Mouse (Mus musculus): ENCODE data around the gene Gm20388.
"Not testable (repeated sequence)": the region's sequence is repeated elsewhere in the genome, so short reads cannot be mapped to it uniquely, and the experiment has no call there.

The Gm20388 gene

GRCm38 (mm10) chr8:122550234-122550994 lies 2639.8 kb downstream of the Gm20388 start:
- peak; percentile 76 to 83 for DNase-seq

GRCm38 (mm10) chr8:122550995-122551264 lies 2640.3 kb downstream of the Gm20388 start:
- DNase-seq: no peak

- DNase-seq: peak; percentile 96
These were observed 2640.8 kb downstream of the Gm20388 start, which contains the start of gene Piezo1 for GRCm38 (mm10) chr8:122551265-122552051. Piezo1 (minus strand) TSS chr8:122551329.

- DNase-seq: no peak
These were observed 2644.1 kb downstream of the Gm20388 start for GRCm38 (mm10) chr8:122554786-122555185.

- DNase-seq: peak; percentile 85 to 90
These were observed 2645.7 kb downstream of the Gm20388 start for GRCm38 (mm10) chr8:122556030-122557009.

GRCm38 (mm10) chr8:122557248-122558038 lies 2646.8 kb downstream of the Gm20388 start:
- no peak for DNase-seq

GRCm38 (mm10) chr8:122558671-122559349 lies 2648.2 kb downstream of the Gm20388 start:
- peak; percentile 68 to 74 for DNase-seq

- DNase-seq: no peak
These were observed 2650.6 kb downstream of the Gm20388 start for GRCm38 (mm10) chr8:122561199-122561598.

GRCm38 (mm10) chr8:122564363-122565352 lies 2654.0 kb downstream of the Gm20388 start:
- DNase-seq: no peak

GRCm38 (mm10) chr8:122566766-122567165 lies 2656.1 kb downstream of the Gm20388 start:
- no peak for DNase-seq

- DNase-seq: peak; percentile 97
These were observed 2656.9 kb downstream of the Gm20388 start, which contains the start of gene Cdt1 for GRCm38 (mm10) chr8:122567361-122568108. Cdt1 (plus strand) TSS chr8:122568015.

- no peak for DNase-seq
These were observed 2657.5 kb downstream of the Gm20388 start for GRCm38 (mm10) chr8:122568109-122568504.

GRCm38 (mm10) chr8:122568881-122569309 lies 2658.3 kb downstream of the Gm20388 start:
- no peak for DNase-seq

- DNase-seq: no peak
These were observed 2658.7 kb downstream of the Gm20388 start for GRCm38 (mm10) chr8:122569329-122569728.

- DNase-seq: no peak
These were observed 2659.4 kb downstream of the Gm20388 start for GRCm38 (mm10) chr8:122569996-122570395.

GRCm38 (mm10) chr8:122571153-122571552 lies 2660.5 kb downstream of the Gm20388 start:
- DNase-seq: no peak

GRCm38 (mm10) chr8:122571750-122572267 lies 2661.2 kb downstream of the Gm20388 start:
- DNase-seq: peak in 1 of 2 experiments; percentile 22

- DNase-seq: no peak
These were observed 2662.1 kb downstream of the Gm20388 start for GRCm38 (mm10) chr8:122572751-122573150.

GRCm38 (mm10) chr8:122573176-122573575 lies 2662.5 kb downstream of the Gm20388 start:
- DNase-seq: not testable (repeated sequence)
